Mouse (Mus musculus): ENCODE results near the gene Ktn1. TPM values are rescaled to one million over a fixed set of nuclear protein-coding genes. Genes with fewer than 3 reads are reported as not detected.

The Ktn1 gene
- polyA plus RNA-seq, 1 experiment from 2014 or later: 88.1 TPM

- Histone ChIP-seq H3K4me1 (ENCODE audit: control insufficient read depth, insufficient read depth, low read length) (no peaks in the 10 kb centered on the region), H3K27me3 (ENCODE audit: control insufficient read depth, insufficient read depth, low read length) (no peaks in the 10 kb centered on the region), H3K36me3 (ENCODE audit: control insufficient read depth, insufficient read depth, low read length) (no peaks in the 10 kb centered on the region), H3K9ac (replicated peaks; ENCODE audit: low read length) (no peak overlapping the region), H3K9me3 (ENCODE audit: control insufficient read depth, low read length) (no peaks in the 10 kb centered on the region), H3K27ac (replicated peaks; ENCODE audit: low read depth, low read length) (no peak overlapping the region), H3K4me3 (replicated peaks; ENCODE audit: low read depth, low read length) (no peak overlapping the region), H3K4me2 (ENCODE audit: low read length) (no peak overlapping the region)
- WGBS: 80% methylated on average over 4 of the region's 4 CpGs
- DNase-seq (no peak), ATAC-seq (ENCODE audit: low FRiP score, low TSS enrichment) (no peak)
Observed at GRCm38 (mm10) chr14:47754253-47754897, 106.1 kb downstream of the Ktn1 start.

GRCm38 (mm10) chr14:47756411-47757065 is 108.3 kb downstream of the Ktn1 start:
- Histone ChIP-seq H3K4me2 (ENCODE audit: low read length) (no peak overlapping the region), H3K4me1 (ENCODE audit: control insufficient read depth, insufficient read depth, low read length) (no peaks in the 10 kb centered on the region), H3K4me3 (replicated peaks; ENCODE audit: low read depth, low read length) (no peak overlapping the region), H3K27ac (replicated peaks; ENCODE audit: low read depth, low read length) (no peak overlapping the region), H3K36me3 (ENCODE audit: control insufficient read depth, insufficient read depth, low read length) (no peaks in the 10 kb centered on the region), H3K9me3 (ENCODE audit: control insufficient read depth, low read length) (no peaks in the 10 kb centered on the region), H3K9ac (replicated peaks; ENCODE audit: low read length) (no peak overlapping the region), H3K27me3 (ENCODE audit: control insufficient read depth, insufficient read depth, low read length) (no peaks in the 10 kb centered on the region)
- ATAC-seq (ENCODE audit: low FRiP score, low TSS enrichment): no peak
- no peak for DNase-seq
- WGBS: 85% methylated on average over 9 of the region's 9 CpGs

GRCm38 (mm10) chr14:47765192-47765591 is 116.9 kb downstream of the Ktn1 start:
- Histone ChIP-seq H3K4me3 (replicated peaks; ENCODE audit: low read depth, low read length) (no peak overlapping the region), H3K36me3 (ENCODE audit: control insufficient read depth, insufficient read depth, low read length) (no peaks in the 10 kb centered on the region), H3K9ac (replicated peaks; ENCODE audit: low read length) (no peak overlapping the region), H3K27me3 (ENCODE audit: control insufficient read depth, insufficient read depth, low read length) (no peaks in the 10 kb centered on the region), H3K9me3 (ENCODE audit: control insufficient read depth, low read length) (no peaks in the 10 kb centered on the region), H3K4me2 (ENCODE audit: low read length) (no peak overlapping the region), H3K27ac (replicated peaks; ENCODE audit: low read depth, low read length) (no peak overlapping the region), H3K4me1 (ENCODE audit: control insufficient read depth, insufficient read depth, low read length) (no peaks in the 10 kb centered on the region)
- WGBS: 41% methylated on average over 6 of the region's 6 CpGs
- no peak for DNase-seq
- no peak for ATAC-seq (ENCODE audit: low FRiP score, low TSS enrichment)

- H3K9ac ChIP-seq (replicated peaks; ENCODE audit: low read length): no peak overlapping the region
- no peaks in the 10 kb centered on the region for H3K36me3 ChIP-seq (ENCODE audit: control insufficient read depth, insufficient read depth, low read length)
- no peak overlapping the region for H3K27ac ChIP-seq (replicated peaks; ENCODE audit: low read depth, low read length)
- no peaks in the 10 kb centered on the region for H3K9me3 ChIP-seq (ENCODE audit: control insufficient read depth, low read length)
- H3K4me2 ChIP-seq (ENCODE audit: low read length): no peak overlapping the region
- no peak for ATAC-seq (ENCODE audit: low FRiP score, low TSS enrichment)
- 74% methylated on average over 3 of the region's 3 CpGs for WGBS
- H3K4me1 ChIP-seq (ENCODE audit: control insufficient read depth, insufficient read depth, low read length): no peaks in the 10 kb centered on the region
- H3K27me3 ChIP-seq (ENCODE audit: control insufficient read depth, insufficient read depth, low read length): no peaks in the 10 kb centered on the region
- DNase-seq: no peak
- H3K4me3 ChIP-seq (replicated peaks; ENCODE audit: low read depth, low read length): no peak overlapping the region
Observed at GRCm38 (mm10) chr14:47765796-47766195, 117.5 kb downstream of the Ktn1 start.

GRCm38 (mm10) chr14:47766373-47766772 is 118.1 kb downstream of the Ktn1 start:
- H3K4me3 ChIP-seq (replicated peaks; ENCODE audit: low read depth, low read length): no peak overlapping the region
- no peak overlapping the region for H3K9ac ChIP-seq (replicated peaks; ENCODE audit: low read length)
- H3K9me3 ChIP-seq (ENCODE audit: control insufficient read depth, low read length): no peaks in the 10 kb centered on the region
- WGBS: 82% methylated on average over 2 of the region's 2 CpGs
- no peaks in the 10 kb centered on the region for H3K4me1 ChIP-seq (ENCODE audit: control insufficient read depth, insufficient read depth, low read length)
- no peak overlapping the region for H3K27ac ChIP-seq (replicated peaks; ENCODE audit: low read depth, low read length)
- no peak overlapping the region for H3K4me2 ChIP-seq (ENCODE audit: low read length)
- DNase-seq: no peak
- no peak for ATAC-seq (ENCODE audit: low FRiP score, low TSS enrichment)
- H3K27me3 ChIP-seq (ENCODE audit: control insufficient read depth, insufficient read depth, low read length): no peaks in the 10 kb centered on the region
- no peaks in the 10 kb centered on the region for H3K36me3 ChIP-seq (ENCODE audit: control insufficient read depth, insufficient read depth, low read length)

GRCm38 (mm10) chr14:47771496-47771895 is 123.2 kb downstream of the Ktn1 start:
- ATAC-seq (ENCODE audit: low FRiP score, low TSS enrichment) (no peak), DNase-seq (no peak)
- 87% methylated on average over 4 of the region's 4 CpGs for WGBS
- Histone ChIP-seq H3K4me3 (replicated peaks; ENCODE audit: low read depth, low read length) (no peak overlapping the region), H3K27me3 (ENCODE audit: control insufficient read depth, insufficient read depth, low read length) (no peaks in the 10 kb centered on the region), H3K4me1 (ENCODE audit: control insufficient read depth, insufficient read depth, low read length) (no peaks in the 10 kb centered on the region), H3K36me3 (ENCODE audit: control insufficient read depth, insufficient read depth, low read length) (no peaks in the 10 kb centered on the region), H3K4me2 (ENCODE audit: low read length) (no peak overlapping the region), H3K9ac (replicated peaks; ENCODE audit: low read length) (no peak overlapping the region), H3K27ac (replicated peaks; ENCODE audit: low read depth, low read length) (no peak overlapping the region), H3K9me3 (ENCODE audit: control insufficient read depth, low read length) (no peaks in the 10 kb centered on the region)

GRCm38 (mm10) chr14:47775543-47775942 is 127.3 kb downstream of the Ktn1 start:
- ATAC-seq (ENCODE audit: low FRiP score, low TSS enrichment) (no peak), DNase-seq (no peak)
- Histone ChIP-seq H3K4me3 (replicated peaks; ENCODE audit: low read depth, low read length) (no peak overlapping the region), H3K4me1 (ENCODE audit: control insufficient read depth, insufficient read depth, low read length) (no peaks in the 10 kb centered on the region), H3K27me3 (ENCODE audit: control insufficient read depth, insufficient read depth, low read length) (no peaks in the 10 kb centered on the region), H3K27ac (replicated peaks; ENCODE audit: low read depth, low read length) (no peak overlapping the region), H3K9ac (replicated peaks; ENCODE audit: low read length) (no peak overlapping the region), H3K9me3 (ENCODE audit: control insufficient read depth, low read length) (no peaks in the 10 kb centered on the region), H3K4me2 (ENCODE audit: low read length) (no peak overlapping the region), H3K36me3 (ENCODE audit: control insufficient read depth, insufficient read depth, low read length) (no peaks in the 10 kb centered on the region)
- 92% methylated on average over 3 of the region's 3 CpGs for WGBS

- no peak for DNase-seq
- ATAC-seq (ENCODE audit: low FRiP score, low TSS enrichment): no peak
- Histone ChIP-seq H3K9ac (replicated peaks; ENCODE audit: low read length) (no peak overlapping the region), H3K27ac (replicated peaks; ENCODE audit: low read depth, low read length) (no peak overlapping the region), H3K36me3 (ENCODE audit: control insufficient read depth, insufficient read depth, low read length) (no peaks in the 10 kb centered on the region), H3K4me3 (replicated peaks; ENCODE audit: low read depth, low read length) (no peak overlapping the region), H3K27me3 (ENCODE audit: control insufficient read depth, insufficient read depth, low read length) (no peaks in the 10 kb centered on the region), H3K4me2 (ENCODE audit: low read length) (no peak overlapping the region), H3K4me1 (ENCODE audit: control insufficient read depth, insufficient read depth, low read length) (no peaks in the 10 kb centered on the region), H3K9me3 (ENCODE audit: control insufficient read depth, low read length) (no peaks in the 10 kb centered on the region)
- 89% methylated on average over 6 of the region's 6 CpGs for WGBS
Observed at GRCm38 (mm10) chr14:47776260-47777035, 128.2 kb downstream of the Ktn1 start.
